Mouse (Mus musculus) adrenal gland (tissue): ENCODE measurements around the gene Gm10428.

ENCODE experiments used
- intact Hi-C: fragments of 180-260 bp; cut with DNase I; formaldehyde crosslinking; loops from one replicate; pipeline ENCODE4 v1.15.1; 2025

Gm10428 gene

DNA sequence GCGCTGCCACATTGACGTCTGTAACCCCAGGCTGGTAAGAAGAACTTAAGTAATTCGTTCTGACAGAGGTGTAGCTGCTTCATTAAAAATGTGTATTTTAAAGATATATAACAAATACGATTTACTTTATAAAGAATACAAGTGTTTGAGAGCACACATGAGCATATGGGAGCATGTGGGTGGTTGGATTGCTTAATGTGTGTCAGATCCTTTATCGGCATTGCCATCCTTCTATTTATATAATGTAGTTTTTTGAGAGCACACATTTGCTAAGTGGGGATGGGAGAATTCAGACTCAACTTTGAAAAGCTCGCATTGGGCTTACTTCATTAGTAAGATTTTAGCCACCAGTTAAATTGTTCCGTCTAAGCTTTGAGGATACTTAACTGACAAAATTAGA is 23.6 kb downstream of the Gm10428 start:
- intact Hi-C loops = no loop called here

DNA sequence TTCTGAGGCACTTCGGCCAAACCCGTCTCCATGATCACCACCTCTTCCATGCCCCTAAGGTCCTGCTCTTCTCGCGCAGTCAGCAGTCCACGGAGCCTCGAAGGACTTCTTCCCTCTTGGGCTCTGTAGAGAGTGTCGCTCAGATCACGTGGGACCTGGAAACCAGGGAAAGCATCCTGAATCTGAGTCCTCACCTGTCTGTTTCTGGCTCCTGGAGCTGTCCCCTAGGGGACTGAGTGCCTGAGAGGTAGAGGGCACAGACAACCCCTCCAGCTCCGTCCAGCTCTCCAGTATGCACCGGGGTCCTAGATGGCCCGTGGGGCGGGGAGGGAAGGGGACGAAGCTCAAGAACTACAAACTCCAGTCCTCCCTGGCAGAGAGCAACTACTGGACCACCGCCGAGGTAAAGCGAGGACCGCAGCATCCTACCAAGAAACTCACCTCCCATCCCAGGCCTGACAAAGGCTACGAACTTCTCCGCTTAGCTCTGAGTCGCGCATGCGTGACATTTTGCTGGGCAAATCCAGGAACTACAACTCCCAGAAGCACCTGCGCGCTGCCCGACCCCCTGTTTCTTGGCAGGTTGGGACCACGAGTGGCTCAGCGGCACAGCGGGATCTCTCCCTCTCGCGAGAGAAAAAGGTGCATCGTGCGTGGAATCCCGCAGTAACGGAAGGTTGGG is 36.2 kb downstream of the Gm10428 start, which contains the start of gene Zfp286:
Gene Zfp286 (minus strand): TSS at position 528 of the 682 bp plus-strand sequence.
- intact Hi-C loops = no loop called here

DNA sequence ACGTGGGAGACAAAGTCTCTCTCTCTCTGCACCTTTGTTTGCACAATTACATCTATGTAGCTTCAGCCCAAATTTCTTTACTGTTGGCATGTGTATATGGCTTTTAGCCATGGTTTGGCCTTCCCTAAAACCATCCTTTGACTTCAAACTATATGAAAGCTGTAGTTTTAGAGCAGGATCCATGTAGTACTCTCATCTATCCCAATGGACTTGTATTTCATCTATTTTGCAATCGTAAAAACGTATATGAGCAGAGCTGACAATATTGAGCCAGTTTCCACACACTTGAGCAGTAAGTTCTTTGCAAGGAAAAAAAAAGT is 36.7 kb downstream of the Gm10428 start:
- intact Hi-C loops = no loop called here
